Mouse (Mus musculus): ENCODE measurements around the gene Dnase2b.

- TF ChIP-seq CTCF (IDR thresholded peaks at IDR 0.05; ENCODE audit: low read depth) (no peak), EP300 (optimal IDR thresholded peaks at IDR 0.05) (no peak)
These were observed 2.5 kb upstream of the Dnase2b start for GRCm38 (mm10) chr3:146617946-146618345.
